Mouse (Mus musculus) liver, adult 10 weeks (tissue): ENCODE data around the gene Dio2. TPM values are rescaled to one million over a fixed set of nuclear protein-coding genes. Genes with fewer than 3 reads are reported as not detected.

Source experiments
- polyA plus RNA-seq: library from polyadenylated mRNA; stranded (reverse); fragments of 350-450 nt; fragmentation: Illumina TruSeq; extraction: RNeasy Lipid Tissue Mini Kit (QIAGEN cat#74804); gene quantifications from one replicate; pipeline ENCODE4 v1.2.3, GENCODE M21; 2014; ENCODE audit warnings: low read depth, low replicate concordance

The Dio2 gene
- not detected for polyA plus RNA-seq

DNA sequence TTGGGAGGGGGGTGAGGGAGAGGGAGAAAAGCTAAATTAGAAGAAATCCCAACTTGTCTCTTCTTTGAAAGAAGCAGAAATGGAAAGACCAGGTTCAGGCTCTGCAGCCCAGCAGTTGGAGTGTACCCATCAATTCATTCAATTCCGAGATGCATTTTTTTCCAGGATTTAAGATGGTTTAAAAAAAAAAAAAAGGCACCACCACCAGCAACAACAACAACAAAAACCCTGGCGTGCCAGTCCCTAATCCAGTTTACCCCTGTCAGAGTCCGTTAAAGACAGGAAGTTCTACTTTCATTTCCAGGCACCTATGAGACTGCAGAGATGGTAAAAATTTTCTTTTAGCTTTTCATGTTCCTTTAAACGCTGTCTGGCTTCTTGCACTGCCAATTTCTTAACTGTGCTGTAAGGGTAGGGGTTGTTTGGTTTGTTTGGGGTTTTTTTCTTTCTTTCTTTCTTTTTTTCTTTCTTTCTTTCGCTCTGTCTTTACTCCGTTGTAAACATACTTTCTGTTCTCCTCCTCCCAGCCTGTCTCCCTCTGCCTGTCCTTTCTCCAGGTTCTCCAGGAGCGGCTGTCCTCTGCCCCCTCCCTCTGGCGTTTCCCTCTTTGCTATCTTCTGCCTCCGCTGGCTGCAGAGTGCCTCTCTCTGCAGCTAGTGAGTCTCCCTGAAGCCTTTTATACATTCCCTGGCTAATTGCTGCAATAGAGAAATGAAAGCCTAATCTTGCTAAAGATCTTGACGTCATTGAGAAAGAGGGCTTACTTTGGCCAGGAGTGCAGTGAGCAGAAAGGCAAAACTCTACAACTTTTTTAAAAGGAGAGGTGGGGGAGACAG is at the start of gene Dio2:
Dio2 (minus strand) TSS at position 51 of the 836 bp plus-strand sequence.

